Mouse (Mus musculus): Measurements from ENCODE around the gene Trim47. TPM values are rescaled to one million over a fixed set of nuclear protein-coding genes. Genes with fewer than 3 reads are reported as not detected.

Trim47 gene
- polyA plus RNA-seq, 1 experiment from 2014 or later, result 16.1 TPM

DNA sequence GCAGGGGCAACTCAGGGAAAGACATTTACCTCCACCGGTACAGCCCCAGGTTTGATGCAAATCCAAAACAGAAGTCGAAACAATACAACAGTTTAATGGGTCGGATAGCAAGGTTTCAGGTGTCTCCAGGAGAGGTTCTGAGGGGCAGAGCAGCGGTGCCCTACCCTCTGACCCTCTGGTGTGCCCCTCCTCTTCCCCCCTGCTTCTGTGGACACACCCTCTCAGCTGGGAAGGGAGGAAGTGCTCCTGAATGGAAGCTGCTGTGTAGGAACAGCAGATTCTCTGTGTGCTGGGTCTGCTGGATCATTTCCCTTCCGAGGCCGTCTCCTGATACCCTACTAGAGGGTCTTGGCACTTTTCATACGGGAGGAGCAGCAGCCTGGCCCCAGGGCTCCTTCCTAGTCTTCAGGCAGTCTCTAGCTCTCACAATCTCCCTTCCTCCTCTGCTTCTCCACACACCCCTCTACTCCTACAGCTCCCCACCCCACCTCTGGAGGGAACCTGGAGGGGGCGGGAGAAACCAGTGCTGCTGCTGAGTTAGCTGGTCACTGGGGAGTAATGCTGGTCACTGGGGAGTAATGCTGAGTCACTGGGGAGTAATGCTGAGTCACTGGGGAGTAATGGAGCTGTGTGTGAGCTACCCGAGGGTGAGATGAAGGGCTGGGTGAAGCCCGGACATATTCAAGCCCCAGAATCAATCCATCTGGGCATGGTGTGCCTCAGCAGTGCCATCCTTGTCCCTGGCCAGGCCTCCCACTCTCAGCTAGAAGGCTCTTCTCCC, 15.4 kb upstream of the Trim47 start:
- Histone ChIP-seq H3K27me3 (replicated peaks; ENCODE audit: control insufficient read depth, insufficient read depth, low read length) (no peaks in the 10 kb centered on the region), H3K4me1 (replicated peaks; ENCODE audit: control insufficient read depth, insufficient read depth, low read length) (no peaks in the 10 kb centered on the region), H3K4me3 (ENCODE audit: low read depth, low read length) (no peak overlapping the region), H3K9ac (ENCODE audit: low read depth, low read length) (no peak overlapping the region), H3K9me3 (ENCODE audit: control insufficient read depth) (no peaks in the 10 kb centered on the region), H3K4me2 (replicated peaks; ENCODE audit: low read depth) (no peak overlapping the region), H3K27ac (ENCODE audit: low read depth, low read length) (no peak overlapping the region), H3K36me3 (ENCODE audit: control insufficient read depth, insufficient read depth) (peaks cover 40% of the 10 kb centered on the region)
- no peak for ATAC-seq
- no peak for TF ChIP-seq CTCF (IDR thresholded peaks at IDR 0.05; ENCODE audit: low read depth)
- WGBS, result 69% methylated on average over 10 of the region's 10 CpGs

DNA sequence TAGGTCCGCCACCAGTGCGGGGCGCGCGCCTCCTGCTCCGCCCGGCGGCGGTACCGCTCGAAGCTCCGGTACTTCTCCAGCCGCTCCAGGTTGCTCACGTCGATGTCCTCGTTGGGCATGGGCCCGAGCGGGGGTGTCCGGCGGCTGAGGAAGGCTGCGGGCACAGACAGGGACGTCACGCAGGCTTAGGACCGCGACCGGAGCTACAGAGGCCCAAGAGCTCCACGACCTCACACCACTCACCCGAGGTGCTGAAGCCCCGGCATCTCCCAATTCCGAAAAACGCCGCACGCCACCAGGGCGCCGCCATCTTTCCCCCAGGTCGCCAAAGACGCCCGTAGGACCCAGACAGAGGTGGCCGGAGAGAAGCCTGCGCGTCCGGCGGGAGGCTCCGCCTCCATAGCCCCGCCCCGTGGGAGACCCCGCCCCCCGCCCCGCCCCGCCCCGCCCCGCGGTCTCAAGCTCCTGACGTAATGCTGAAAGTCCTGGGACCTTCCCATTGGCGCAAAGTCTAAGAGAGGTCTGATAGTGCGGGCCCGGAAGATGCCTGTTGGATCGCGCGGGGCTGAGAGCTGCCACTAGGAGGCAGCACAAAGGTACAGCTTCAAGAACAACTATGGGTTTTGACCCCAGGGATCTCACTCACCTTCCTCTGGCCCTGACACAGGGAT, 11.6 kb upstream of the Trim47 start, which contains the start of gene Mrpl38:
TSS of gene Mrpl38 (minus strand) at position 401 of the 671 bp plus-strand sequence.
- H3K4me2 ChIP-seq (replicated peaks; ENCODE audit: low read depth), result peak within 1 kb of the TSS; percentile 83
- H3K4me3 ChIP-seq (ENCODE audit: low read depth, low read length), result peak within 1 kb of the TSS; percentile 89
- peaks cover 26% of the 10 kb centered on the region; the same call in 1 of the 2 replicates for H3K36me3 ChIP-seq (ENCODE audit: control insufficient read depth, insufficient read depth)
- under 1% methylated on average over 54 of the region's 60 CpGs for WGBS
- no peaks in the 10 kb centered on the region for H3K4me1 ChIP-seq (replicated peaks; ENCODE audit: control insufficient read depth, insufficient read depth, low read length)
- peak within 1 kb of the TSS; percentile 51 for H3K9ac ChIP-seq (ENCODE audit: low read depth, low read length)
- peak within 1 kb of the TSS; percentile 17 for H3K27ac ChIP-seq (ENCODE audit: low read depth, low read length)
- no peaks in the 10 kb centered on the region for H3K9me3 ChIP-seq (ENCODE audit: control insufficient read depth)
- peak; percentile 95 for ATAC-seq
- TF ChIP-seq CTCF (IDR thresholded peaks at IDR 0.05; ENCODE audit: low read depth), result peak; percentile 90
- no peaks in the 10 kb centered on the region for H3K27me3 ChIP-seq (replicated peaks; ENCODE audit: control insufficient read depth, insufficient read depth, low read length)

GRCm38 (mm10) chr11:116138096-116138467, 11.1 kb upstream of the Trim47 start:
- Histone ChIP-seq H3K4me3 (ENCODE audit: low read depth, low read length) (peak overlapping the region; percentile 89), H3K9me3 (ENCODE audit: control insufficient read depth) (no peaks in the 10 kb centered on the region), H3K27ac (ENCODE audit: low read depth, low read length) (peak overlapping the region; percentile 17), H3K4me2 (replicated peaks; ENCODE audit: low read depth) (peak overlapping the region; percentile 83), H3K9ac (ENCODE audit: low read depth, low read length) (peak overlapping the region; percentile 51), H3K27me3 (replicated peaks; ENCODE audit: control insufficient read depth, insufficient read depth, low read length) (no peaks in the 10 kb centered on the region), H3K4me1 (replicated peaks; ENCODE audit: control insufficient read depth, insufficient read depth, low read length) (no peaks in the 10 kb centered on the region), H3K36me3 (ENCODE audit: control insufficient read depth, insufficient read depth) (peaks cover 27% of the 10 kb centered on the region; the same call in 1 of the 2 replicates)
- ATAC-seq, result no peak
- 1% methylated on average over 20 of the region's 20 CpGs for WGBS
- TF ChIP-seq CTCF (IDR thresholded peaks at IDR 0.05; ENCODE audit: low read depth), result no peak

- Histone ChIP-seq H3K4me3 (ENCODE audit: low read depth, low read length) (no peak overlapping the region), H3K36me3 (ENCODE audit: control insufficient read depth, insufficient read depth) (peaks cover 26% of the 10 kb centered on the region; the same call in 1 of the 2 replicates), H3K27ac (ENCODE audit: low read depth, low read length) (no peak overlapping the region), H3K27me3 (replicated peaks; ENCODE audit: control insufficient read depth, insufficient read depth, low read length) (no peaks in the 10 kb centered on the region), H3K4me2 (replicated peaks; ENCODE audit: low read depth) (no peak overlapping the region), H3K4me1 (replicated peaks; ENCODE audit: control insufficient read depth, insufficient read depth, low read length) (peaks cover 6% of the 10 kb centered on the region), H3K9ac (ENCODE audit: low read depth, low read length) (no peak overlapping the region), H3K9me3 (ENCODE audit: control insufficient read depth) (no peaks in the 10 kb centered on the region)
- no peak for TF ChIP-seq CTCF (IDR thresholded peaks at IDR 0.05; ENCODE audit: low read depth)
- 89% methylated on average over 10 of the region's 10 CpGs for WGBS
- no peak for ATAC-seq
Measured at GRCm38 (mm10) chr11:116134171-116134570, 7.2 kb upstream of the Trim47 start.

DNA sequence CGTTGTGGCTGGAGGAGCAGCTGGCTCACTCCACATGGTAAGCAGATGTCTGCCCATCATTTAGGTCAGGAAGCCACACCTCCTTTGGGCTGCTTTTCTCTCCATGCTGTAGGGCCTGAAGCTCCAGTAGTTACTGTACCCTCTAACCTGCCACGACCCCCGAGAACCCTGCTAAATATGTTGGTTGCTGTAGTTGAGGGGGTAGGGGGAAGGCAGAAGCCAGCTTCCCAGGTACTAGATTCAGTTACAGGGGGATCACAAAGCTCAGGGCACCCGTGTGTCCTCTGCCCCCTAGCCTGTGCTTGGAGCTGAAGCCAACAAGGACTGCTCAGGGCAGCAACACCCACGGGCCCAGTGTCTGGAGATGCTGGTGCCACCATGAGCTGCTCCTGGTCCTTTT, 6.5 kb upstream of the Trim47 start:
- H3K4me1 ChIP-seq (replicated peaks; ENCODE audit: control insufficient read depth, insufficient read depth, low read length), result peaks cover 8% of the 10 kb centered on the region
- no peak overlapping the region for H3K9ac ChIP-seq (ENCODE audit: low read depth, low read length)
- no peak overlapping the region for H3K4me3 ChIP-seq (ENCODE audit: low read depth, low read length)
- H3K27me3 ChIP-seq (replicated peaks; ENCODE audit: control insufficient read depth, insufficient read depth, low read length), result no peaks in the 10 kb centered on the region
- 72% methylated on average over 5 of the region's 5 CpGs for WGBS
- H3K4me2 ChIP-seq (replicated peaks; ENCODE audit: low read depth), result no peak overlapping the region
- no peak for ATAC-seq
- H3K36me3 ChIP-seq (ENCODE audit: control insufficient read depth, insufficient read depth), result peaks cover 26% of the 10 kb centered on the region; the same call in 1 of the 2 replicates
- no peak for TF ChIP-seq CTCF (IDR thresholded peaks at IDR 0.05; ENCODE audit: low read depth)
- H3K27ac ChIP-seq (ENCODE audit: low read depth, low read length), result no peak overlapping the region
- no peaks in the 10 kb centered on the region for H3K9me3 ChIP-seq (ENCODE audit: control insufficient read depth)
